Mouse (Mus musculus) hindbrain, postnatal 0 days (tissue): ENCODE data around the gene Trh. TPM values are rescaled to one million over a fixed set of nuclear protein-coding genes. Genes with fewer than 3 reads are reported as not detected.
A peak's percentile ranks its signal among the peaks of the same experiment; 100 is the strongest.

Experiments
- ATAC-seq: fragments of 200-750 bp; cut with Nextera tagmentation; 2 replicates; pipeline ENCODE4 v1.8.0; 2017; ENCODE audit warnings: mild to moderate bottlenecking, moderate TSS enrichment, moderate library complexity
- DNase-seq: peaks from one replicate; pipeline ENCODE4 v3.0.0-alpha.2; 2015; ENCODE audit warnings: low spot score
- H3K27ac ChIP-seq: fragments of 300-500 bp; sonication (generic); 2 replicates; pipeline ENCODE4 v1.5.1; 2014; ENCODE audit warnings: mild to moderate bottlenecking
- H3K27me3 ChIP-seq: fragments of 300-500 bp; sonication (generic); 2 replicates; pipeline ENCODE4 v1.6.1; 2014; ENCODE audit warnings: low read length, mixed read lengths; ENCODE audit not compliant: insufficient read depth
- H3K36me3 ChIP-seq: fragments of 300-500 bp; sonication (generic); 2 replicates; pipeline ENCODE4 v1.6.1; 2014; ENCODE audit warnings: low read length, mixed read lengths; ENCODE audit not compliant: insufficient read depth
- H3K4me1 ChIP-seq: fragments of 300-500 bp; sonication (generic); 2 replicates; pipeline ENCODE4 v1.6.1; 2014; ENCODE audit warnings: antibody characterized with exemption, low read length, mixed read lengths; ENCODE audit not compliant: insufficient read depth
- H3K4me2 ChIP-seq: fragments of 300-500 bp; sonication (generic); 2 replicates; pipeline ENCODE4 v1.6.1; 2014; ENCODE audit warnings: low read depth, mild to moderate bottlenecking, low read length, moderate library complexity, mixed read lengths
- H3K4me3 ChIP-seq: fragments of 300-500 bp; sonication (generic); 2 replicates; pipeline ENCODE4 v1.5.1; 2014; ENCODE audit warnings: low read length
- H3K9ac ChIP-seq: fragments of 300-500 bp; sonication (generic); replicated peaks from 2 replicates; pipeline ENCODE4 v1.6.1; 2014; ENCODE audit warnings: mild to moderate bottlenecking, low read length, moderate library complexity, mixed read lengths
- H3K9me3 ChIP-seq: fragments of 300-500 bp; sonication (generic); 2 replicates; pipeline ENCODE4 v1.6.1; 2016; ENCODE audit warnings: low read length, mixed read lengths
- CTCF ChIP-seq: IDR thresholded peaks from 2 replicates; pipeline ENCODE4 v1.5.1; 2016; ENCODE audit warnings: antibody characterized with exemption, control low read depth, low read depth
- WGBS: fragments of 180-500 bp; shearing (Covaris S2); extraction: QIAGEN DNeasy Blood & Tissue Kit; methylation state at CpG from one replicate; pipeline ENCODE4 v1.1.7; 2014; 5-methylcytosine and 5-hydroxymethylcytosine counted together
- polyA plus RNA-seq: library from polyadenylated mRNA; unstranded; fragments of >200 nt; fragmentation: Nextera tagmentation; extraction: Ambion mirVana; gene quantifications from 2 replicates; pipeline ENCODE4 v1.2.1, GENCODE M21; 2015
- total RNA-seq: library from RNA; depleted of rRNA; stranded (reverse); fragments of >200 nt; gene quantifications from 2 replicates; pipeline ENCODE4 v1.2.3, GENCODE M21; 2014

The Trh gene
- total and polyA plus RNA-seq, 2 experiments from 2014 or later, result 4.0 to 5.2 TPM

GRCm38 (mm10) chr6:92224981-92225380 is 19.5 kb downstream of the Trh start:
- 66% methylated on average over 1 of the region's 1 CpGs for WGBS
- no peaks in the 10 kb centered on the region for H3K4me1 ChIP-seq
- H3K27ac ChIP-seq, result no peak overlapping the region
- H3K4me2 ChIP-seq, result no peak overlapping the region
- H3K36me3 ChIP-seq, result no peaks in the 10 kb centered on the region
- no peak for ATAC-seq
- H3K4me3 ChIP-seq, result no peak overlapping the region
- H3K27me3 ChIP-seq, result no peaks in the 10 kb centered on the region
- TF ChIP-seq CTCF, result no peak
- no peaks in the 10 kb centered on the region for H3K9me3 ChIP-seq
- DNase-seq, result no peak
- no peak overlapping the region for H3K9ac ChIP-seq

DNA sequence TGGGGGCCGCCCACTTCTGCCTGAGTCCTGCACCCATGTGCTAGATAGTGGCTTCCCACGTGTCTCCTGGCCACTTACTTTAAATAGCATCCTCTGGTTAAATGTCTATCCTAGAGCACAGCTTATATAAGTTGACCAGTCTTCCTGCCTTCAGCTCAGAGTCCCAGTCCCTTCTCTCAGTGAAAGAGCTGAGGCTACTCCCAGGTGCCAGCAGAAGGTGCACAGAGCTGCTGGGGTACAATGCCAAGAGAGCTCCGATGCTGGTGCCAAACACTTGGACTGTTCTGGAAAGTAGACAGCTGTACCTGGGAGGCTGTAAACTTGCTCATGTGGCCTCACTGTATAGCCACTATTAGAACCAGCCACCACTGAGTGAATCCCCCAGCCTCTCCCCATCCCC is 22.4 kb downstream of the Trh start:
- H3K4me1 ChIP-seq, result no peaks in the 10 kb centered on the region
- no peak overlapping the region for H3K9ac ChIP-seq
- no peaks in the 10 kb centered on the region for H3K27me3 ChIP-seq
- no peak for TF ChIP-seq CTCF
- ATAC-seq (no peak), DNase-seq (no peak)
- H3K27ac ChIP-seq, result no peak overlapping the region
- WGBS, result 85% methylated on average over 3 of the region's 3 CpGs
- H3K4me2 ChIP-seq, result no peak overlapping the region
- no peaks in the 10 kb centered on the region for H3K9me3 ChIP-seq
- no peak overlapping the region for H3K4me3 ChIP-seq
- no peaks in the 10 kb centered on the region for H3K36me3 ChIP-seq

DNA sequence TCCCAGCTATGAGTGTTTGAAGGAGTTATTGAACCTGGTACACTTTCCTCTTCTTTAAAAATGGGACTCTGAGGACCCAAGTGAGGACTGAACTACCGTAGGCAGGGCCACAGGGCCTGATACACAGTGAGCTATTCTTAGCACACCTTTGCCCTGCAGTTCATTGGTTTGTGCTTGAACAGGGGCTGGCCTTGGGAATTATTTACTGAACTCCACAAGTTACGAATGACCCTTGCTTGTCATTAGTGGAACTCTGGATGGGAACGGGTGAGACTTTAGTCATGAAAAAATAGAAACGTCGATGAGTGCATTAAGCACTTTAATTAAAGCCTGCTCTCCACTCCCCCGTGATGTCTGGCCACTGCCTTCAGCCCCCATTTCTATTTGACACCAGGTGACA is 22.8 kb downstream of the Trh start:
- no peak overlapping the region for H3K9ac ChIP-seq
- WGBS, result 83% methylated on average over 6 of the region's 6 CpGs
- DNase-seq (no peak), ATAC-seq (no peak)
- no peak for TF ChIP-seq CTCF
- H3K27ac ChIP-seq, result no peak overlapping the region
- H3K9me3 ChIP-seq, result no peaks in the 10 kb centered on the region
- no peak overlapping the region for H3K4me2 ChIP-seq
- H3K4me1 ChIP-seq, result no peaks in the 10 kb centered on the region
- no peaks in the 10 kb centered on the region for H3K27me3 ChIP-seq
- H3K36me3 ChIP-seq, result no peaks in the 10 kb centered on the region
- no peak overlapping the region for H3K4me3 ChIP-seq

GRCm38 (mm10) chr6:92219445-92219844 is 25.0 kb downstream of the Trh start:
- no peaks in the 10 kb centered on the region for H3K9me3 ChIP-seq
- no peaks in the 10 kb centered on the region for H3K27me3 ChIP-seq
- H3K36me3 ChIP-seq, result no peaks in the 10 kb centered on the region
- TF ChIP-seq CTCF, result peak; percentile 80
- no peaks in the 10 kb centered on the region for H3K4me1 ChIP-seq
- no peak overlapping the region for H3K9ac ChIP-seq
- WGBS, result 54% methylated on average over 3 of the region's 3 CpGs
- no peak overlapping the region for H3K4me2 ChIP-seq
- ATAC-seq, result peak; percentile 53; the same call in 1 of the 2 replicates
- DNase-seq, result peak; percentile 74
- H3K4me3 ChIP-seq, result no peak overlapping the region
- no peak overlapping the region for H3K27ac ChIP-seq

DNA sequence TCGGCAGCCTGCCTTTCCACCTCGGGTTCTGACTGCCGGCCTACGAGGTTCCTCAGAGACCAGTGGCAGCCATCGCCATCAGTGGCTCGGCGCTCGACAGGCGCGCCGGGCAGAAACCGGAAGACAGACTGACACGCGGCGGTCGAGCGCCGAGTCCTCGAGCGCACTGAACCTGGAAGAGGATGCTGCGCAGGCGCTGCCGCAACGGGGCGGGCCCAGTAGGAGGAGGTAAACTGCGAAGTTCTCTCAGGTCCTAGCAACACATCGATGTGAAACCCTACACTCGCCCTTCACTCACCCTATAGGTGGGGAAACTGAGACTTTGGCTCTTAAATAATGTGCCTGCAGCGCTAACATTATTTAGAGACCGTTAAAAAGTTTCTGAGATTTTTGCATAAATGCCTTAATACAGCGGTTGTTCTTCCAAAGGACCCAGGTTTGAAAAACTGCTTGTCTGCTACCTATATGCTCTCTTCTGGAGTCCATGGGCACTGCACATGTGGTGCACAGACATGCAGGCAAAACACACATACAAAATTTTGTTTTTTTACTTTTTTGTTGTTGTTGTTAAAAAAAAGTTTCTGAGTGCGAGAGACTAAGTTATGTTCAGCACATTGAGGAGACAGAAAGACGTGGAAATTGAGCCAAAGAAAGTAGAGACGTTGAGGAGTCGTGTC is 29.5 kb downstream of the Trh start, which contains the start of gene Rbsn:
Rbsn (minus strand) TSS at position 153 of the 677 bp plus-strand sequence.
- peak; percentile 96 for DNase-seq
- H3K9me3 ChIP-seq, result no peaks in the 10 kb centered on the region
- H3K4me2 ChIP-seq, result peak within 1 kb of the TSS; percentile 97
- H3K27ac ChIP-seq, result peak within 1 kb of the TSS; percentile 78
- H3K36me3 ChIP-seq, result peaks cover 8% of the 10 kb centered on the region; the same call in 1 of the 2 replicates
- peak within 1 kb of the TSS; percentile 78 for H3K4me3 ChIP-seq
- peak; percentile 42; the same call in 1 of the 2 replicates for TF ChIP-seq CTCF
- H3K4me1 ChIP-seq, result peaks cover 7% of the 10 kb centered on the region
- ATAC-seq, result peak; percentile 97
- WGBS, result 10% methylated on average over 35 of the region's 35 CpGs
- H3K9ac ChIP-seq, result peak within 1 kb of the TSS; percentile 93
- no peaks in the 10 kb centered on the region for H3K27me3 ChIP-seq

GRCm38 (mm10) chr6:92214055-92214772 is 30.2 kb downstream of the Trh start:
- TF ChIP-seq CTCF, result no peak
- under 1% methylated on average over 48 of the region's 48 CpGs for WGBS
- Histone ChIP-seq H3K4me2 (peak overlapping the region; percentile 97), H3K9ac (peak overlapping the region; percentile 93), H3K27me3 (no peaks in the 10 kb centered on the region), H3K9me3 (no peaks in the 10 kb centered on the region), H3K27ac (peak overlapping the region; percentile 78), H3K4me1 (peaks cover 7% of the 10 kb centered on the region), H3K4me3 (peak overlapping the region; percentile 78), H3K36me3 (peaks cover 8% of the 10 kb centered on the region; the same call in 1 of the 2 replicates)
- DNase-seq, result peak; percentile 69
- ATAC-seq, result peak; percentile 80
